Mouse (Mus musculus) testis, adult 2 months (tissue): Measurements from ENCODE around the gene Cacna2d1. TPM values are rescaled to one million over a fixed set of nuclear protein-coding genes. Genes with fewer than 3 reads are reported as not detected.

Experiments
- H3K27ac ChIP-seq: fragments of 200-500 bp; 2 replicates; pipeline ENCODE4 v1.5.1; 2012; ENCODE audit warnings: low read depth, low read length; ENCODE audit not compliant: control insufficient read depth, insufficient read depth
- H3K27me3 ChIP-seq: fragments of 200-500 bp; 2 replicates; pipeline ENCODE4 v1.6.1; 2012; ENCODE audit warnings: mild to moderate bottlenecking, low read length, moderate library complexity; ENCODE audit not compliant: control insufficient read depth, insufficient read depth
- H3K36me3 ChIP-seq: fragments of 200-500 bp; 2 replicates; pipeline ENCODE4 v1.6.1; 2012; ENCODE audit warnings: mild to moderate bottlenecking, low read length; ENCODE audit not compliant: control insufficient read depth, insufficient read depth
- H3K4me1 ChIP-seq: fragments of 200-500 bp; 2 replicates; pipeline ENCODE4 v1.6.1; 2012; ENCODE audit warnings: low read length; ENCODE audit not compliant: control insufficient read depth, insufficient read depth
- H3K4me3 ChIP-seq: fragments of 200-500 bp; 2 replicates; pipeline ENCODE4 v1.5.1; 2012; ENCODE audit warnings: low read depth, mild to moderate bottlenecking, low read length, moderate library complexity, mixed read lengths; ENCODE audit not compliant: control insufficient read depth
- CTCF ChIP-seq: fragments of 200-500 bp; IDR thresholded peaks from 2 replicates; pipeline ENCODE4 v1.5.1; 2012; ENCODE audit warnings: low read depth, mild to moderate bottlenecking, inconsistent platforms, low read length, moderate library complexity; ENCODE audit not compliant: control insufficient read depth, insufficient read depth, insufficient replicate concordance
- POLR2A ChIP-seq: fragments of 200-500 bp; IDR thresholded peaks from 2 replicates; pipeline ENCODE4 v1.6.1; 2012; ENCODE audit warnings: low read depth, mild to moderate bottlenecking, inconsistent platforms, low read length, moderate library complexity; ENCODE audit not compliant: control insufficient read depth
- polyA plus RNA-seq: library from polyadenylated mRNA; depleted of rRNA; stranded (reverse); fragments of >200 nt; gene quantifications from 2 replicates; pipeline ENCODE4 v1.2.3, GENCODE M21; 2012

Cacna2d1 gene
- polyA plus RNA-seq, 1 experiment, result 1.5 TPM

- Histone ChIP-seq H3K27ac (no peak overlapping the region), H3K4me1 (no peaks in the 10 kb centered on the region), H3K36me3 (no peaks in the 10 kb centered on the region), H3K4me3 (no peak overlapping the region), H3K27me3 (no peaks in the 10 kb centered on the region)
- TF ChIP-seq CTCF, result no peak
- TF ChIP-seq POLR2A, result no peak
Measured at GRCm38 (mm10) chr5:16121334-16121733, 186.8 kb downstream of the Cacna2d1 start.

- no peaks in the 10 kb centered on the region for H3K4me1 ChIP-seq
- no peak overlapping the region for H3K27ac ChIP-seq
Measured at GRCm38 (mm10) chr5:16122110-16122509, 187.6 kb downstream of the Cacna2d1 start.

GRCm38 (mm10) chr5:16134286-16135094 is 200.0 kb downstream of the Cacna2d1 start:
- Histone ChIP-seq H3K27ac (no peak overlapping the region), H3K27me3 (no peaks in the 10 kb centered on the region), H3K4me1 (no peaks in the 10 kb centered on the region), H3K36me3 (no peaks in the 10 kb centered on the region), H3K4me3 (no peak overlapping the region)
- TF ChIP-seq POLR2A (no peak), CTCF (no peak)

More at GRCm38 (mm10) chr5:16122110-16122509, 187.6 kb downstream of the Cacna2d1 start:
- Histone ChIP-seq H3K27me3 (no peaks in the 10 kb centered on the region), H3K36me3 (no peaks in the 10 kb centered on the region), H3K4me3 (no peak overlapping the region)
- TF ChIP-seq POLR2A (no peak), CTCF (no peak)

DNA sequence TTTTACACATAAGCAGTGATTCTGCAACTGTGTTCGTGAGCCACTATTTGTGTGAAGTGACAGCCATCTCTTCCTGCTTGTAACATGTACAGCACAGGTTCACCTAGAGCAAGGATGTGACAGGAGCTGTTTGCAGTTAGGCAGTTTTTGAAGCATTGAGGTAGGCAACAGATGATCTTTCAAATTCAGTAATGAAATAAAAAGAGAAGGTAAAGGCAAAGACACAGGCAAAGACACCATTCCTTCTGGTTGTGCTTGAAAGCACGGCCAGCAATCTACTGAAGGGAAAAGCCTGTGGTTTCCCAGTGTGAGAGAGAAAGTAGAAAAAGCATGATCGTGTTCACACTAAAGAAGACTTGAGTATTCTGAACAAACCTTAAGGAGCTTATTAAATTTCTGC is 201.5 kb downstream of the Cacna2d1 start:
- Histone ChIP-seq H3K27ac (no peak overlapping the region), H3K4me3 (no peak overlapping the region), H3K36me3 (no peaks in the 10 kb centered on the region), H3K27me3 (no peaks in the 10 kb centered on the region), H3K4me1 (no peaks in the 10 kb centered on the region)
- TF ChIP-seq CTCF (no peak), POLR2A (no peak)

GRCm38 (mm10) chr5:16136839-16137238 is 202.3 kb downstream of the Cacna2d1 start:
- Histone ChIP-seq H3K4me3 (no peak overlapping the region), H3K27ac (no peak overlapping the region)
- TF ChIP-seq POLR2A (no peak), CTCF (no peak)

GRCm38 (mm10) chr5:16146602-16147001 is 212.1 kb downstream of the Cacna2d1 start:
- Histone ChIP-seq H3K27ac (no peak overlapping the region), H3K27me3 (no peaks in the 10 kb centered on the region), H3K36me3 (no peaks in the 10 kb centered on the region), H3K4me3 (no peak overlapping the region), H3K4me1 (peaks cover 2% of the 10 kb centered on the region)
- TF ChIP-seq CTCF (no peak), POLR2A (no peak)

More at GRCm38 (mm10) chr5:16136839-16137238, 202.3 kb downstream of the Cacna2d1 start:
- Histone ChIP-seq H3K36me3 (no peaks in the 10 kb centered on the region), H3K4me1 (no peaks in the 10 kb centered on the region), H3K27me3 (no peaks in the 10 kb centered on the region)

DNA sequence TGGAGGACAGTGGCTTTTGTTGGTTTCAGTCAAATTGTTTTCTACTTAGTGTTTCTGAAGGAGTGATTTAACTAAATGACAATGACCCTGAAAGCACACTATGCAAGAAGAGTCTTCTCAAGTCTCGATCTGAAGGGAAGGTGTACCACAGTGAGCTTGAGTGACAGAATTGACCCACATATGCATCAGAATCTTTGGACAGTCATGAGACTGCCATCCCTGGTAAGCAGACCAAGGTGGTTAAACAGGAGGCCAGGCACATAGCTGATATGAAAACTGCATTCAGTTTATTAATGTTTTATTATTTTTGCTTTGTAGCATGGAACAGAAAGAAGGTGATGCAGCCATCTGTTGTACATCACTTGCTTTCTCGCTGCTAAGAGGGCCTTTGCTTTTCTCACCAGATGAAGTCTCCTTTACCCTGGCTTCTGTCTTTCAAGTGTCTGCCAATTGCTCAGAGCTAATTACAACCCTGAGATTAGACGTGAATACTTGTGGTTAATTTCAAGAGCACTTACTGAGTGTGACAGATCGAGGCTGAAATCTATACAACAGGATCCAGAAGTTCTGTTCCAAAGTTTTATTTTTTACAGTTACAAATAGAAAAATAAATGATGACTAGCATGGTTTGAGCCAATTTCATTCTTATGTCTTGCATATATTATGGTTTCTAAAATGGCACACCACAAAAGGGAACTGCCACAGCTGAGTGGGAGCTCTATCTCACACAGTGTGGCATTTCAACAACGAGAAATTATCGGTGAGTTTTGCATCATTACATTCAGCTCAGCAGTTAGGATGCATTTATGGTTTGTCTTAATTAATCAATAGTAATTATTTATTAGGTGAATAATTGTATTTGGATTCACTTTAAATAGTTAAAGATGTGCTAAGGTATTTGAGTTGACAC is 221.1 kb downstream of the Cacna2d1 start:
- TF ChIP-seq POLR2A, result no peak
- TF ChIP-seq CTCF, result no peak
- Histone ChIP-seq H3K4me1 (no peaks in the 10 kb centered on the region), H3K27me3 (no peaks in the 10 kb centered on the region), H3K36me3 (no peaks in the 10 kb centered on the region), H3K4me3 (no peak overlapping the region), H3K27ac (no peak overlapping the region)
